Mouse (Mus musculus): ENCODE data around the gene Birc5.
A peak's percentile ranks its signal among the peaks of the same experiment; 100 is the strongest.
"Not testable (repeated sequence)": the region's sequence is repeated elsewhere in the genome, so short reads cannot be mapped to it uniquely, and the experiment has no call there.

Gene Birc5

GRCm38 (mm10) chr11:117827386-117827785 is 21.7 kb upstream of the Birc5 start:
- no peak for DNase-seq

GRCm38 (mm10) chr11:117828149-117828887 is 20.7 kb upstream of the Birc5 start:
- no peak for DNase-seq

GRCm38 (mm10) chr11:117828888-117829604 is 20.0 kb upstream of the Birc5 start:
- no peak for DNase-seq

- DNase-seq = no peak
Measured at GRCm38 (mm10) chr11:117829671-117830215, 19.3 kb upstream of the Birc5 start.

- no peak for DNase-seq
Measured at GRCm38 (mm10) chr11:117830401-117830800, 18.6 kb upstream of the Birc5 start.

GRCm38 (mm10) chr11:117832086-117832969 is 16.7 kb upstream of the Birc5 start:
- peak; percentile 50 to 61 for DNase-seq

- DNase-seq = not testable (repeated sequence)
Measured at GRCm38 (mm10) chr11:117833509-117833908, 15.5 kb upstream of the Birc5 start.

GRCm38 (mm10) chr11:117834086-117834485 is 15.0 kb upstream of the Birc5 start:
- DNase-seq = no peak

- no peak for DNase-seq
Measured at GRCm38 (mm10) chr11:117836306-117836705, 12.7 kb upstream of the Birc5 start.

- no peak for DNase-seq
Measured at GRCm38 (mm10) chr11:117838572-117838971, 10.5 kb upstream of the Birc5 start.

GRCm38 (mm10) chr11:117839021-117839420 is 10.0 kb upstream of the Birc5 start:
- no peak for DNase-seq

- DNase-seq = no peak
Measured at GRCm38 (mm10) chr11:117840910-117841309, 8.1 kb upstream of the Birc5 start.

- DNase-seq = no peak
Measured at GRCm38 (mm10) chr11:117843434-117843833, 5.6 kb upstream of the Birc5 start.

GRCm38 (mm10) chr11:117844997-117845396 is 4.1 kb upstream of the Birc5 start:
- no peak for DNase-seq

GRCm38 (mm10) chr11:117845651-117846050 is 3.4 kb upstream of the Birc5 start:
- DNase-seq = no peak

- DNase-seq = no peak
Measured at GRCm38 (mm10) chr11:117846640-117847039, 2.4 kb upstream of the Birc5 start.

- no peak for DNase-seq
Measured at GRCm38 (mm10) chr11:117847593-117848215, 1.3 kb upstream of the Birc5 start.

- DNase-seq = no peak
Measured at GRCm38 (mm10) chr11:117848271-117848984, 623 bp upstream of the Birc5 start.

- no peak for DNase-seq
Measured at GRCm38 (mm10) chr11:117852875-117853274, 3.8 kb downstream of the Birc5 start.

GRCm38 (mm10) chr11:117854241-117854640 is 5.2 kb downstream of the Birc5 start:
- no peak for DNase-seq

GRCm38 (mm10) chr11:117855360-117855759 is 6.3 kb downstream of the Birc5 start:
- DNase-seq = no peak

GRCm38 (mm10) chr11:117855975-117856374 is 6.9 kb downstream of the Birc5 start:
- DNase-seq = no peak
